Mouse (Mus musculus): ENCODE results near the gene Cog4.

DNA sequence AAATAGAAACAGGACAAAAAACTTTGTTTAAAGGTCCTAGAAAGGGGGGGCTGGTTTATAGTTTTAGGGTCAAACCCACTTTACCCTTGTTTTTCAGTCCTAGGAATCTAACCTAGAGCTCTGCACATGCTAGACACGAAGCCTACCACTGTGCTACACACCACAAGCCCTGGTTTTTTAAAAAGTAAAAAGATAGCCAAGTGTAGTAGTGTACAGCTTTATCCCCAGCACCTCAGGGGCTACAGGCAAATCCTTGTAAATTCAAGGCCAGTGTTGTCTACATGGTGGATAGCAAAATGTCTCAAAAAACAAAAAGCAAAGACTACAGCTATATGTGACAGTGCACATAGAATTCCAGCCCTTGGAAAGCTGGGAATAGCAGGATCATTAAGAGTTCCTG is 29.4 kb upstream of the Cog4 start:
- no peak for TF ChIP-seq GATA1 (IDR thresholded peaks at IDR 0.05; ENCODE audit: borderline replicate concordance, low read length)
- TF ChIP-seq FLI1 (IDR thresholded peaks at IDR 0.05; ENCODE audit: low read length), result no peak

Data from megakaryocyte, embryonic 14.5 days (primary cell).